Mouse (Mus musculus): Measurements from ENCODE around the gene Hmga1b. TPM values are rescaled to one million over a fixed set of nuclear protein-coding genes. Genes with fewer than 3 reads are reported as not detected.
"Not testable (repeated sequence)": the region's sequence is repeated elsewhere in the genome, so short reads cannot be mapped to it uniquely, and the experiment has no call there.

Gene Hmga1b
- polyA plus RNA-seq (2021), result 57.8 TPM

- in situ Hi-C loops (cut with MboI; ENCODE audit: low pct_unique_long_range_greater_than_20kb); CTCF ChIA-PET; POLR2A ChIA-PET; DNase-seq (ENCODE audit: low read depth, low spot score); H3K27me3 ChIP-seq; ATAC-seq: not testable (repeated sequence)
Observed at GRCm38 (mm10) chr11:120762672-120763041, at the start of gene Hmga1b. Gene Hmga1b, plus strand, starts transcription at chr11:120762794.

GRCm38 (mm10) chr11:120713580-120714518, 48.7 kb upstream of the Hmga1b start, which contains the start of the genes Cenpx and Lrrc45:
Gene Cenpx, minus strand, starts transcription at chr11:120713738.
Gene Lrrc45, plus strand, starts transcription at chr11:120713925.
- POLR2A ChIA-PET, result interaction anchor here (1.1 to 1.3 kb wide), 2 partner anchors 55 to 73 kb away, joined by 3 read pairs; no protein-coding TSS in a partner anchor
- no peaks in the 10 kb centered on the region for H3K27me3 ChIP-seq
- DNase-seq (ENCODE audit: low read depth, low spot score) (peak; percentile 89), ATAC-seq (peak; percentile 88)
- TF ChIP-seq CTCF (IDR thresholded peaks at IDR 0.05), result no peak
- in situ Hi-C loops (cut with MboI; ENCODE audit: low pct_unique_long_range_greater_than_20kb), result loop anchor here (5.0 kb wide), 2 partner anchors 57 to 87 kb away; partner anchors contain the start of gene Sirt7
- CTCF ChIA-PET, result interaction anchor here (0.9 to 3.9 kb wide), 7 partner anchors 52 to 90 kb away, joined by 3 to 28 read pairs (median 6); no protein-coding TSS in a partner anchor

- TF ChIP-seq CTCF (IDR thresholded peaks at IDR 0.05), result no peak
- no peak for ATAC-seq
- H3K27me3 ChIP-seq, result no peaks in the 10 kb centered on the region
- ChIA-PET CTCF (interaction anchor here (1.4 to 3.9 kb wide), 5 partner anchors 55 to 86 kb away, joined by 3 to 28 read pairs (median 7); no protein-coding TSS in a partner anchor), POLR2A (interaction anchor here (1.1 kb wide), 1 partner anchor 73 kb away, joined by 3 read pairs; no protein-coding TSS in a partner anchor)
- in situ Hi-C loops (cut with MboI; ENCODE audit: low pct_unique_long_range_greater_than_20kb), result loop anchor here (5.0 kb wide), 2 partner anchors 57 to 87 kb away; partner anchors contain the start of gene Sirt7
- no peak for DNase-seq (ENCODE audit: low read depth, low spot score)
Observed at GRCm38 (mm10) chr11:120714546-120714945, 48.0 kb upstream of the Hmga1b start.

GRCm38 (mm10) chr11:120715131-120715530, 47.5 kb upstream of the Hmga1b start:
- DNase-seq (ENCODE audit: low read depth, low spot score) (no peak), ATAC-seq (no peak)
- in situ Hi-C loops (cut with MboI; ENCODE audit: low pct_unique_long_range_greater_than_20kb), result no loop called here
- ChIA-PET CTCF (interaction anchor here (1.2 to 3.9 kb wide), 2 partner anchors 11 to 61 kb away, joined by 3 to 28 read pairs; no protein-coding TSS in a partner anchor), POLR2A (no interaction called here)
- TF ChIP-seq CTCF (IDR thresholded peaks at IDR 0.05), result no peak
- no peaks in the 10 kb centered on the region for H3K27me3 ChIP-seq

- POLR2A ChIA-PET, result interaction anchor here (1.2 kb wide), 1 partner anchor 81 kb away, joined by 4 read pairs; no protein-coding TSS in a partner anchor
Observed at GRCm38 (mm10) chr11:120719242-120719641, 43.4 kb upstream of the Hmga1b start.

GRCm38 (mm10) chr11:120719841-120720376, 42.7 kb upstream of the Hmga1b start:
- in situ Hi-C loops (cut with MboI; ENCODE audit: low pct_unique_long_range_greater_than_20kb), result no loop called here
- DNase-seq (ENCODE audit: low read depth, low spot score) (no peak), ATAC-seq (no peak)
- POLR2A ChIA-PET, result interaction anchor here (0.6 to 1.2 kb wide), 3 partner anchors 26 to 80 kb away, joined by 3 to 4 read pairs (median 3); no protein-coding TSS in a partner anchor
- no peaks in the 10 kb centered on the region for H3K27me3 ChIP-seq
- CTCF ChIA-PET, result interaction anchor here (0.9 to 7.6 kb wide), 5 partner anchors 15 to 67 kb away, joined by 3 to 81 read pairs (median 3); no protein-coding TSS in a partner anchor
- TF ChIP-seq CTCF (IDR thresholded peaks at IDR 0.05), result no peak

More at GRCm38 (mm10) chr11:120719242-120719641, 43.4 kb upstream of the Hmga1b start:
- CTCF ChIA-PET, result interaction anchor here (7.6 kb wide), 1 partner anchor 54 kb away, joined by 81 read pairs; no protein-coding TSS in a partner anchor
- no peak for ATAC-seq
- no peak for TF ChIP-seq CTCF (IDR thresholded peaks at IDR 0.05)
- in situ Hi-C loops (cut with MboI; ENCODE audit: low pct_unique_long_range_greater_than_20kb), result no loop called here
- H3K27me3 ChIP-seq, result no peaks in the 10 kb centered on the region
- no peak for DNase-seq (ENCODE audit: low read depth, low spot score)

GRCm38 (mm10) chr11:120720450-120720849, 42.1 kb upstream of the Hmga1b start:
- CTCF ChIA-PET, result interaction anchor here (0.6 to 7.6 kb wide), 8 partner anchors 9 to 80 kb away, joined by 3 to 81 read pairs (median 3); no protein-coding TSS in a partner anchor
- TF ChIP-seq CTCF (IDR thresholded peaks at IDR 0.05), result no peak
- in situ Hi-C loops (cut with MboI; ENCODE audit: low pct_unique_long_range_greater_than_20kb), result no loop called here
- H3K27me3 ChIP-seq, result no peaks in the 10 kb centered on the region
- POLR2A ChIA-PET, result interaction anchor here (0.6 to 1.2 kb wide), 3 partner anchors 26 to 80 kb away, joined by 3 to 4 read pairs (median 3); no protein-coding TSS in a partner anchor
- ATAC-seq, result no peak
- DNase-seq (ENCODE audit: low read depth, low spot score), result no peak

GRCm38 (mm10) chr11:120721124-120722066, 41.2 kb upstream of the Hmga1b start, which contains the start of gene Rac3:
Gene Rac3, plus strand, starts transcription at chr11:120721470.
- H3K27me3 ChIP-seq, result no peaks in the 10 kb centered on the region
- no peak for ATAC-seq
- DNase-seq (ENCODE audit: low read depth, low spot score), result no peak
- TF ChIP-seq CTCF (IDR thresholded peaks at IDR 0.05), result no peak
- CTCF ChIA-PET, result interaction anchor here (0.6 to 7.6 kb wide), 6 partner anchors 8 to 79 kb away, joined by 3 to 81 read pairs (median 4); partner anchors contain the start of gene Cbr2
- in situ Hi-C loops (cut with MboI; ENCODE audit: low pct_unique_long_range_greater_than_20kb), result no loop called here
- POLR2A ChIA-PET, result no interaction called here

- ATAC-seq (no peak), DNase-seq (ENCODE audit: low read depth, low spot score) (no peak)
- in situ Hi-C loops (cut with MboI; ENCODE audit: low pct_unique_long_range_greater_than_20kb), result no loop called here
- POLR2A ChIA-PET, result no interaction called here
- CTCF ChIA-PET, result interaction anchor here (1.5 to 7.6 kb wide), 2 partner anchors 10 to 51 kb away, joined by 4 to 81 read pairs; partner anchors contain the start of gene Cbr2
- no peaks in the 10 kb centered on the region for H3K27me3 ChIP-seq
- no peak for TF ChIP-seq CTCF (IDR thresholded peaks at IDR 0.05)
Observed at GRCm38 (mm10) chr11:120722067-120722630, 40.4 kb upstream of the Hmga1b start.
